Mouse (Mus musculus) urinary bladder, postnatal 14 days (tissue): ENCODE data around the gene Slc16a5.

ENCODE experiments used
- DNase-seq: peaks from one replicate; pipeline ENCODE4 v3.0.0; 2021; ENCODE audit warnings: low spot score

The Slc16a5 gene

GRCm38 (mm10) chr11:115514238-115514663 is 52.0 kb downstream of the Slc16a5 start, which contains the start of gene Jpt1:
TSS of gene Jpt1 (minus strand) at chr11:115514387.
- peak; percentile 95 for DNase-seq

GRCm38 (mm10) chr11:115515021-115515420 is 52.7 kb downstream of the Slc16a5 start:
- DNase-seq = no peak

GRCm38 (mm10) chr11:115516942-115517341 is 54.7 kb downstream of the Slc16a5 start:
- DNase-seq = no peak

- no peak for DNase-seq
Measured at GRCm38 (mm10) chr11:115518693-115519092, 56.4 kb downstream of the Slc16a5 start.

- no peak for DNase-seq
Measured at GRCm38 (mm10) chr11:115519581-115519980, 57.3 kb downstream of the Slc16a5 start.

GRCm38 (mm10) chr11:115520218-115520617 is 57.9 kb downstream of the Slc16a5 start:
- no peak for DNase-seq

- no peak for DNase-seq
Measured at GRCm38 (mm10) chr11:115521080-115521479, 58.8 kb downstream of the Slc16a5 start.

- DNase-seq = no peak
Measured at GRCm38 (mm10) chr11:115522238-115522637, 60.0 kb downstream of the Slc16a5 start.

- DNase-seq = no peak
Measured at GRCm38 (mm10) chr11:115522703-115523102, 60.4 kb downstream of the Slc16a5 start.
